Mouse (Mus musculus) CH12.LX (cell line): ENCODE measurements around the gene Nipbl. TPM values are rescaled to one million over a fixed set of nuclear protein-coding genes. Genes with fewer than 3 reads are reported as not detected.

Experiments
- DNase-seq: peaks from one replicate; pipeline ENCODE4 v3.0.0-alpha.2; 2013; ENCODE audit errors: extremely low read depth
- H3K27ac ChIP-seq: 2 replicates; pipeline ENCODE4 v1.5.1; 2012; ENCODE audit warnings: low read depth, mild to moderate bottlenecking, control low read depth, moderate library complexity; ENCODE audit not compliant: insufficient read depth
- H3K27me3 ChIP-seq: replicated peaks from 2 replicates; pipeline ENCODE3; 2012; ENCODE audit warnings: inconsistent platforms
- H3K36me3 ChIP-seq, 2 experiments: replicated peaks in 1 of 2; 2 replicates each; pipeline versions ENCODE3 to v1.6.1; 2012; ENCODE audit warnings: inconsistent platforms in 1 of 2, low read length in 1 of 2, mild to moderate bottlenecking in 1 of 2, mixed read lengths in 1 of 2, moderate library complexity in 1 of 2; ENCODE audit not compliant: control insufficient read depth in 1 of 2, insufficient read depth in 1 of 2
- H3K4me1 ChIP-seq, 2 experiments: 2 replicates each; pipeline ENCODE4 v1.6.1; 2012; ENCODE audit warnings: inconsistent platforms in 1 of 2, moderate library complexity in 1 of 2; ENCODE audit not compliant: insufficient read depth in 2 of 2, control insufficient read depth in 1 of 2
- H3K4me2 ChIP-seq: 2 replicates; pipeline ENCODE4 v1.6.1; 2012; ENCODE audit warnings: low read depth, mild to moderate bottlenecking, control low read depth; ENCODE audit not compliant: poor library complexity, insufficient read depth, severe bottlenecking
- H3K4me3 ChIP-seq, 3 experiments: fragments of 150-350 bp in 1 of 3; sonication (generic) in 1 of 3; replicated peaks in 1 of 3; 2 replicates each; pipeline versions ENCODE3 to v1.5.1; 2011 to 2012; ENCODE audit warnings: low read depth in 2 of 3, low read length in 2 of 3, mild to moderate bottlenecking in 2 of 3, moderate library complexity in 2 of 3, control low read depth in 1 of 3, improper control_type of control experiment in 1 of 3, inconsistent platforms in 1 of 3, mixed read lengths in 1 of 3; ENCODE audit not compliant: poor library complexity in 1 of 3
- H3K79me2 ChIP-seq: replicated peaks from 2 replicates; pipeline ENCODE4 v1.6.1; 2012; ENCODE audit warnings: mild to moderate bottlenecking, moderate library complexity; ENCODE audit not compliant: control insufficient read depth, poor library complexity, insufficient read depth, severe bottlenecking; ENCODE audit errors: extremely low read depth
- H3K9ac ChIP-seq: 2 replicates; pipeline ENCODE4 v1.6.1; 2012; ENCODE audit warnings: low read depth, mild to moderate bottlenecking, control low read depth, moderate library complexity; ENCODE audit not compliant: insufficient read depth
- H3K9me3 ChIP-seq: replicated peaks from 2 replicates; pipeline ENCODE3; 2012; ENCODE audit warnings: low read length, inconsistent platforms, mixed read lengths
- BHLHE40 ChIP-seq: IDR thresholded peaks from 2 replicates; pipeline ENCODE4 v1.6.1; 2011; ENCODE audit warnings: mild to moderate bottlenecking, low read depth, low read length, improper control_type of control experiment
- CHD2 ChIP-seq: IDR thresholded peaks from 2 replicates; pipeline ENCODE4 v1.6.1; 2011; ENCODE audit warnings: low read length, improper control_type of control experiment
- CTCF ChIP-seq, 2 experiments: IDR thresholded peaks in 1 of 2; conservative IDR thresholded peaks in 1 of 2; 2 replicates each; pipeline ENCODE4 v1.5.1; 2011 to 2012; ENCODE audit warnings: low read depth in 2 of 2, low read length in 2 of 2, improper control_type of control experiment in 1 of 2, inconsistent platforms in 1 of 2, mild to moderate bottlenecking in 1 of 2, moderate library complexity in 1 of 2
- EP300 ChIP-seq: IDR thresholded peaks from 2 replicates; pipeline ENCODE4 v1.6.1; 2011; ENCODE audit warnings: low read length, improper control_type of control experiment
- GABPA ChIP-seq: IDR thresholded peaks from 2 replicates; pipeline ENCODE4 v1.6.1; 2012; ENCODE audit warnings: low read depth, low read length, improper control_type of control experiment, inconsistent platforms; ENCODE audit not compliant: insufficient replicate concordance
- HCFC1 ChIP-seq: IDR thresholded peaks from 2 replicates; pipeline ENCODE4 v1.6.1; 2012; ENCODE audit warnings: low read depth, mild to moderate bottlenecking, inconsistent platforms, low read length, improper control_type of control experiment
- IRF4 ChIP-seq: IDR thresholded peaks from 2 replicates; pipeline ENCODE4 v1.6.1; 2014; ENCODE audit warnings: low read depth, mild to moderate bottlenecking, inconsistent platforms, low read length, improper control_type of control experiment
- MAFK ChIP-seq: IDR thresholded peaks from 2 replicates; pipeline ENCODE4 v1.6.1; 2011; ENCODE audit warnings: low read length, improper control_type of control experiment; ENCODE audit not compliant: insufficient replicate concordance
- MAX ChIP-seq: IDR thresholded peaks from 2 replicates; pipeline ENCODE4 v1.6.1; 2011; ENCODE audit warnings: low read length, improper control_type of control experiment
- MAZ ChIP-seq: IDR thresholded peaks from 2 replicates; pipeline ENCODE4 v1.6.1; 2012; ENCODE audit warnings: low read depth, mild to moderate bottlenecking, inconsistent platforms, low read length, improper control_type of control experiment, moderate library complexity
- MEF2A ChIP-seq: IDR thresholded peaks from 2 replicates; pipeline ENCODE4 v1.6.1; 2014; ENCODE audit warnings: low read depth, mild to moderate bottlenecking, inconsistent platforms, low read length, improper control_type of control experiment, borderline replicate concordance
- MYC ChIP-seq: IDR thresholded peaks from 2 replicates; pipeline ENCODE4 v1.6.1; 2011; ENCODE audit warnings: low read depth, mild to moderate bottlenecking, improper control_type of control experiment, low read length
- NELFE ChIP-seq: IDR thresholded peaks from 2 replicates; pipeline ENCODE4 v1.6.1; 2011; ENCODE audit warnings: low read depth, low read length, improper control_type of control experiment
- NRF1 ChIP-seq: IDR thresholded peaks from 2 replicates; pipeline ENCODE4 v1.6.1; 2014; ENCODE audit warnings: low read depth, mild to moderate bottlenecking, inconsistent platforms, low read length, improper control_type of control experiment, moderate library complexity
- POLR2A ChIP-seq: IDR thresholded peaks from 2 replicates; pipeline ENCODE4 v1.6.1; 2011; ENCODE audit warnings: low read depth, mild to moderate bottlenecking, improper control_type of control experiment, low read length
- SIN3A ChIP-seq: IDR thresholded peaks from 2 replicates; pipeline ENCODE4 v1.6.1; 2012; ENCODE audit warnings: low read length, improper control_type of control experiment, inconsistent platforms
- SMC3 ChIP-seq: IDR thresholded peaks from 2 replicates; pipeline ENCODE4 v1.6.1; 2011; ENCODE audit warnings: low read depth, low read length, improper control_type of control experiment
- TBP ChIP-seq: conservative IDR thresholded peaks from 2 replicates; pipeline ENCODE4 v1.6.1; 2011; ENCODE audit warnings: low read depth, low read length, improper control_type of control experiment
- TCF12 ChIP-seq: IDR thresholded peaks from 2 replicates; pipeline ENCODE4 v1.6.1; 2014; ENCODE audit warnings: low read depth, mild to moderate bottlenecking, inconsistent platforms, low read length, improper control_type of control experiment
- ZC3H11A ChIP-seq: IDR thresholded peaks from 2 replicates; pipeline ENCODE4 v1.6.1; 2012; ENCODE audit warnings: low read depth, mild to moderate bottlenecking, inconsistent platforms, low read length, improper control_type of control experiment
- ZKSCAN1 ChIP-seq: IDR thresholded peaks from 2 replicates; pipeline ENCODE4 v1.6.1; 2012; ENCODE audit warnings: low read depth, inconsistent platforms, low read length, improper control_type of control experiment, borderline replicate concordance
- dilution Hi-C: fragments of 300-500 bp; cut with MboI; formaldehyde crosslinking; loops from 2 replicates; pipeline ENCODE4 v1.14.3; 2020; ENCODE audit warnings: low sequenced_read_pairs; ENCODE audit not compliant: extremely low pct_unique_long_range_greater_than_20kb, extremely low pct_ligation_motif_present
- in situ Hi-C: fragments of 300-500 bp; cut with MboI; formaldehyde crosslinking; loops from 3 replicates; pipeline ENCODE4 v1.14.3; 2019; ENCODE audit warnings: low sequenced_read_pairs, low pct_ligation_motif_present, low pct_unique_long_range_greater_than_20kb, mixed read lengths
- polyA plus RNA-seq: library from polyadenylated mRNA; unstranded; fragments of >175 nt; gene quantifications from 2 replicates; pipeline ENCODE4 v1.2.1, GENCODE M21; 2012; ENCODE audit warnings: low read depth; ENCODE audit not compliant: insufficient read length
- total RNA-seq, 2 experiments: library from RNA; depleted of rRNA; stranded (reverse); fragments of 300-350 nt in 1 of 2; fragments of >200 nt in 1 of 2; gene quantifications; 2 replicates each; pipeline ENCODE4 v1.2.3; 2012 to 2014

Nipbl gene
- total and polyA plus RNA-seq, 3 experiments: 16.3 to 30.8 (median 19.8) TPM

GRCm38 (mm10) chr15:8407082-8407481, 37.2 kb downstream of the Nipbl start:
- Histone ChIP-seq H3K27me3 (no peaks in the 10 kb centered on the region), H3K4me2 (no peak overlapping the region), H3K79me2 (peaks cover 24% of the 10 kb centered on the region), H3K27ac (no peak overlapping the region), H3K9ac (no peak overlapping the region), H3K4me3 (no peak overlapping the region), H3K9me3 (no peaks in the 10 kb centered on the region), H3K4me1 (peaks cover 0 to 36% of the 10 kb centered on the region in 2 experiments; a peak in 3 of 4 replicates), H3K36me3 (peaks cover 0 to 2% of the 10 kb centered on the region in 2 experiments)
- no peak for DNase-seq
- dilution Hi-C loops (no loop called here), in situ Hi-C loops (no loop called here)
- TF ChIP-seq TBP: no peak
- TF ChIP-seq SMC3: no peak
- no peak for TF ChIP-seq MAZ
- no peak for TF ChIP-seq NRF1
- no peak for TF ChIP-seq POLR2A
- no peak for TF ChIP-seq CHD2

- Histone ChIP-seq H3K9ac (no peak overlapping the region), H3K9me3 (peaks cover 5% of the 10 kb centered on the region), H3K27me3 (no peaks in the 10 kb centered on the region), H3K36me3 (peaks cover 0 to 6% of the 10 kb centered on the region in 2 experiments), H3K4me1 (peaks cover 0 to 31% of the 10 kb centered on the region in 2 experiments; a peak in 3 of 4 replicates), H3K4me3 (no peak overlapping the region), H3K27ac (no peak overlapping the region), H3K79me2 (peaks cover 29% of the 10 kb centered on the region), H3K4me2 (no peak overlapping the region)
- TF ChIP-seq HCFC1: no peak
- peak in 1 of 2 experiments; percentile 17; a peak in 2 of 4 replicates for TF ChIP-seq CTCF (conservative IDR thresholded peaks at IDR 0.05 in 1 of 2, IDR thresholded peaks at IDR 0.05 in 1 of 2; ENCODE audit: low read depth in 2 of 2, low read length in 2 of 2)
- in situ Hi-C loops (no loop called here), dilution Hi-C loops (no loop called here)
- DNase-seq: no peak
Observed at GRCm38 (mm10) chr15:8406219-8406618, 38.0 kb downstream of the Nipbl start.

GRCm38 (mm10) chr15:8402591-8402990, 41.7 kb downstream of the Nipbl start:
- peak; percentile 41 for DNase-seq
- Histone ChIP-seq H3K9ac (no peak overlapping the region), H3K36me3 (peaks cover 0 to 8% of the 10 kb centered on the region in 2 experiments), H3K4me1 (peaks cover 0 to 26% of the 10 kb centered on the region in 2 experiments; a peak in 3 of 4 replicates), H3K4me3 (no peak overlapping the region), H3K79me2 (peaks cover 30% of the 10 kb centered on the region), H3K27me3 (no peaks in the 10 kb centered on the region), H3K27ac (no peak overlapping the region), H3K9me3 (peaks cover 5% of the 10 kb centered on the region), H3K4me2 (no peak overlapping the region)
- TF ChIP-seq ZC3H11A (no peak), MAFK (peak; percentile 60; the same call in 1 of the 2 replicates), BHLHE40 (0 out of 2 replicates have a peak, but pooled peaks have one; percentile 5), MAX (no peak), IRF4 (peak; percentile 58), ZKSCAN1 (no peak), GABPA (no peak), MAZ (no peak), MYC (no peak), SIN3A (0 out of 2 replicates have a peak, but pooled peaks have one; percentile 21), NELFE (no peak), MEF2A (no peak), TCF12 (no peak), EP300 (peak; percentile 89), HCFC1 (no peak)
- in situ Hi-C loops: no loop called here
- dilution Hi-C loops: no loop called here
